Mouse (Mus musculus) midbrain, embryonic 11.5 days (tissue): ENCODE results near the gene Crygn. TPM values are rescaled to one million over a fixed set of nuclear protein-coding genes. Genes with fewer than 3 reads are reported as not detected.

Experiments
- ATAC-seq: fragments of 200-750 bp; cut with Nextera tagmentation; 2 replicates; pipeline ENCODE4 v1.8.0; 2017; ENCODE audit warnings: moderate TSS enrichment, moderate library complexity; ENCODE audit not compliant: low FRiP score
- DNase-seq: peaks from one replicate; pipeline ENCODE4 v3.0.0; 2015; ENCODE audit warnings: low spot score; ENCODE audit errors: missing footprints
- H3K27ac ChIP-seq: fragments of 300-500 bp; sonication (generic); 2 replicates; pipeline ENCODE4 v1.5.1; 2014; ENCODE audit warnings: low read depth, low read length
- H3K27me3 ChIP-seq: fragments of 300-500 bp; sonication (generic); 2 replicates; pipeline ENCODE4 v1.6.1; 2014; ENCODE audit warnings: mild to moderate bottlenecking, low read length, moderate library complexity, mixed read lengths; ENCODE audit not compliant: control insufficient read depth, insufficient read depth
- H3K36me3 ChIP-seq: fragments of 300-500 bp; sonication (generic); 2 replicates; pipeline ENCODE4 v1.6.1; 2014; ENCODE audit warnings: mild to moderate bottlenecking, low read length, moderate library complexity, mixed read lengths; ENCODE audit not compliant: control insufficient read depth, insufficient read depth
- H3K4me1 ChIP-seq: fragments of 300-500 bp; sonication (generic); 2 replicates; pipeline ENCODE4 v1.6.1; 2014; ENCODE audit warnings: low read length; ENCODE audit not compliant: control insufficient read depth, insufficient read depth
- H3K4me2 ChIP-seq: fragments of 300-500 bp; sonication (generic); 2 replicates; pipeline ENCODE4 v1.6.1; 2014; ENCODE audit warnings: mild to moderate bottlenecking, moderate library complexity
- H3K4me3 ChIP-seq: fragments of 300-500 bp; sonication (generic); 2 replicates; pipeline ENCODE4 v1.5.1; 2014; ENCODE audit warnings: low read depth, low read length
- H3K9ac ChIP-seq: fragments of 300-500 bp; sonication (generic); 2 replicates; pipeline ENCODE4 v1.6.1; 2014; ENCODE audit warnings: low read length
- H3K9me3 ChIP-seq: fragments of 300-500 bp; sonication (generic); 2 replicates; pipeline ENCODE4 v1.6.1; 2016; ENCODE audit warnings: low read length; ENCODE audit not compliant: control insufficient read depth
- WGBS: fragments of 180-500 bp; shearing (Covaris S2); extraction: QIAGEN DNeasy Blood & Tissue Kit; methylation state at CpG from one replicate; pipeline ENCODE4 v1.1.7; 2014; 5-methylcytosine and 5-hydroxymethylcytosine counted together
- polyA plus RNA-seq: library from polyadenylated mRNA; unstranded; fragments of >200 nt; fragmentation: Nextera tagmentation; extraction: Ambion mirVana; gene quantifications from 2 replicates; pipeline ENCODE4 v1.2.1, GENCODE M21; 2014

The Crygn gene
- polyA plus RNA-seq, 1 experiment from 2014 or later: 0.68 TPM

DNA sequence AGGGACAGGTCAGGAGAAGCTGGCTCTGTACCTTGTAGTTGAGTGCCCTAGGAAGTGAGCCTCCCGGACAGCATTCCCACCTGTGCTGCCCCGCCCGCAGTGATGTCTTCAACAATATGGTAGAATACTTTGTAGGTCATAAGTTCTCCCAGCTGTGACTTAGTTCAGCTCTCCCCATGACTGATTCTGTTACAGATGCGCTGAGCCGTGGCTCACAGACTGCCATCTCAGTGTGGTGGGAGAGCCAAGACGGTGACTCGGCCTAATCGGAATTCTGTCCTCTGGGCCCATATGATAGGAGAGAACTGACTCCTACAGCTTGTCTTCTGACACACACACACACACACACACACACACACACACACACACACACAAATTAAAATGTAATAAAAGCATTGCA, 53.2 kb downstream of the Crygn start:
- H3K36me3 ChIP-seq: peaks cover 6% of the 10 kb centered on the region
- ATAC-seq (no peak), DNase-seq (no peak)
- WGBS: 90% methylated on average over 8 of the region's 8 CpGs
- H3K4me2 ChIP-seq: no peak overlapping the region
- no peak overlapping the region for H3K27ac ChIP-seq
- H3K27me3 ChIP-seq: no peaks in the 10 kb centered on the region
- no peaks in the 10 kb centered on the region for H3K9me3 ChIP-seq
- no peak overlapping the region for H3K4me3 ChIP-seq
- 0 out of 2 replicates have a peak, but pooled peaks cover 2% of the 10 kb centered on the region for H3K4me1 ChIP-seq
- no peak overlapping the region for H3K9ac ChIP-seq

DNA sequence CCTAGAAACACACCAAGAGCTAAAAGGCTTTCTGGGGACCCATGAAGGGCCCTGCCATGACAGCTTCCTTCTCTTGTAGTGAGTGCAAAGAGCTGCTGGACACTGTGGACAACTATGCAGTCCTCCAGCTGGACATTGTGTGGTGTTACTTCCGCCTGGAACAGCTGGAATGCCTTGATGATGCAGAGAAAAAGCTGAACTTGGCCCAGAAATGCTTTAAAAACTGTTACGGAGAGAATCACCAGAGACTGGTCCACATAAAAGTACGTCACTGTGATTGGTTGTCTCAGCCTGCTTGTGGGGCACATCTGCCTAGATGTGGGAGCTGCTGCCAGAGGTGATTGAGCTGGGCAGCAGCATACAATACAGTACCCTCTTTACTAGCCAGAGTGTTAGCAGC, 56.5 kb downstream of the Crygn start:
- 89% methylated on average over 3 of the region's 3 CpGs for WGBS
- Histone ChIP-seq H3K4me2 (no peak overlapping the region), H3K4me3 (no peak overlapping the region), H3K27ac (no peak overlapping the region), H3K36me3 (peaks cover 5% of the 10 kb centered on the region), H3K4me1 (0 out of 2 replicates have a peak, but pooled peaks cover 2% of the 10 kb centered on the region), H3K27me3 (no peaks in the 10 kb centered on the region), H3K9me3 (no peaks in the 10 kb centered on the region), H3K9ac (no peak overlapping the region)
- ATAC-seq (no peak), DNase-seq (peak; percentile 28)

Other genes with a start within 250 kb of the Crygn start
- 0.15 TPM in 1 of 2 replicates, not detected in the other for gene Gbx1, start 230.8 kb downstream of the Crygn start, polyA plus RNA-seq
- 0.25 TPM in 2 replicates for gene Asb10, start 217.0 kb downstream of the Crygn start, polyA plus RNA-seq
- not detected in 2 replicates for gene 4931409K22Rik, start 201.2 kb downstream of the Crygn start, polyA plus RNA-seq
- 143 and 147 TPM in 2 replicates for gene Abcf2, start 180.5 kb downstream of the Crygn start, polyA plus RNA-seq
- gene Chpf2, start 171.3 kb downstream of the Crygn start, polyA plus RNA-seq: 7.2 and 9.6 TPM in 2 replicates
- gene Smarcd3, start 133.6 kb downstream of the Crygn start, polyA plus RNA-seq: 56.8 and 60.2 TPM in 2 replicates
- gene Nub1, start 72.5 kb downstream of the Crygn start, polyA plus RNA-seq: 36.8 and 38.8 TPM in 2 replicates
- 8.7 and 10.3 TPM in 2 replicates for gene Wdr86, start 27.3 kb downstream of the Crygn start, polyA plus RNA-seq
- gene Rheb, start 84.6 kb upstream of the Crygn start, polyA plus RNA-seq: 207 and 224 TPM in 2 replicates